13 mouse cellular contexts compared by ENCODE assay signal in the genomic region with DNA sequence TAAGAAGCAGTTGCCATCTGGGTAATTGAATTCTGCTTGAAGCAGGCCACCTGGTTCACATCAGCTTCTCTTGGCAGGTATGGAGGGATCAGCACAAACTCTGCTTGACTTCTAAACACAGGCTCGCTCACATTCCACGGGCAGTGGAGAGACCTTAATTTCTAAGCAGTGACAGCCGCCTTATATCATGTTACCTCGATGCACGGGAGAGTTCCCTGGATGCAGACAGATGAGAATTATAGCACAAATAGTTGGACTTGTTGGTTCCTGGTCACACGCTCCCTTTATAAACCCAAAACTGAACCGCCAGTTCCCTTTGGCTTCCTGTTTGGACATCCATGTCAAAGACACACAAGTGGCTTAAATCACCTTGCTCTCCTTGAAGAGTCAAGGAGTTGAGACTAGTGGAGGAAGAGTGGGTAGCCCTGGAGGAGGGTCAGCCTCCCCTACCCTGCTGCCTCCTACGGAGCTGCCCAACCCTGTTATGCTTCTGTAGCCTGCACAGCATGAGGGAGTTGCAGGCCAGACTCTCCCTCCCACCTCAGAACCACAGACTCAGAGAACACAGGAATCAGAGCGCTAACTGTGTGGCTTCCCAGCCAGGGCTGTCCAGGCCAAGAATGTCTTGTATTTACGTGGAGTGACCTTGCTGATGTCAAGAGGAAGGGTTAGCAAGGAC. TPM values are rescaled to one million over a fixed set of nuclear protein-coding genes. Genes with fewer than 3 reads are reported as not detected.
DNase-seq lines count a peak whose midpoint lies in the region; ATAC-seq lines count a peak whose summit lies in the region.
"Had no signal": no experiment of that assay in that cellular context is flagged by ENCODE, and none has a peak within 500 bp of the region (broad histone marks: within the 10 kb centered on the region; RNA-seq: fewer than 3 reads in every experiment).

No protein-coding gene starts in this region.

- H3K27ac ChIP-seq in forebrain, embryonic 16.5 days (ENCODE audit: low read length): no peak overlapping the region
- no peak overlapping the region for H3K27ac ChIP-seq in forebrain, embryonic 14.5 days (ENCODE audit: low read depth, low read length)
- H3K27ac ChIP-seq in midbrain, embryonic 10.5 days (replicated peaks): 0 out of 2 replicates have a peak overlapping the region, but pooled peaks have one; percentile 13
- no peak overlapping the region for H3K27ac ChIP-seq in midbrain, embryonic 11.5 days (ENCODE audit: low read depth, low read length)
- H3K27ac ChIP-seq in neural tube, embryonic 14.5 days (ENCODE audit: low read depth, low read length): 0 out of 2 replicates have a peak overlapping the region, but pooled peaks have one; percentile 28

- no peaks in the 10 kb centered on the region for H3K9me3 ChIP-seq in forebrain, embryonic 16.5 days (ENCODE audit: control insufficient read depth, low read length)
- H3K9me3 ChIP-seq in forebrain, embryonic 14.5 days (replicated peaks; ENCODE audit: control insufficient read depth, low read length): no peaks in the 10 kb centered on the region
- H3K9me3 ChIP-seq in midbrain, embryonic 10.5 days (replicated peaks): no peaks in the 10 kb centered on the region
- no peaks in the 10 kb centered on the region for H3K9me3 ChIP-seq in midbrain, embryonic 11.5 days (ENCODE audit: control insufficient read depth, low read length)
- H3K9me3 ChIP-seq in neural tube, embryonic 14.5 days (ENCODE audit: control insufficient read depth, low read length): no peaks in the 10 kb centered on the region

- peak; percentile 30; the same call in 1 of the 2 replicates for ATAC-seq in forebrain, embryonic 16.5 days
- no peak for ATAC-seq in forebrain, embryonic 14.5 days
- no peak for ATAC-seq in midbrain, embryonic 11.5 days (ENCODE audit: low FRiP score)
- peak; percentile 66; the same call in 1 of the 2 replicates for ATAC-seq in neural tube, embryonic 14.5 days (ENCODE audit: low read depth)
- no peak for ATAC-seq in granulocyte monocyte progenitor cell, adult 5-6 weeks (replicated peaks; ENCODE audit: poor library complexity, severe bottlenecking)

- no peak overlapping the region for H3K4me2 ChIP-seq in forebrain, embryonic 16.5 days (ENCODE audit: low read length)
- H3K4me2 ChIP-seq in forebrain, embryonic 14.5 days (ENCODE audit: low read length): no peak overlapping the region
- H3K4me2 ChIP-seq in midbrain, embryonic 11.5 days: no peak overlapping the region
- no peak overlapping the region for H3K4me2 ChIP-seq in neural tube, embryonic 14.5 days (ENCODE audit: low read depth, low read length)

- peaks cover 11% of the 10 kb centered on the region for H3K4me1 ChIP-seq in forebrain, embryonic 16.5 days (replicated peaks; ENCODE audit: control insufficient read depth, insufficient read depth, low read length)
- peaks cover 8% of the 10 kb centered on the region; the same call in 1 of the 2 replicates for H3K4me1 ChIP-seq in forebrain, embryonic 14.5 days (ENCODE audit: control insufficient read depth, insufficient read depth, low read length)
- peaks cover 7% of the 10 kb centered on the region; the same call in 1 of the 2 replicates for H3K4me1 ChIP-seq in midbrain, embryonic 10.5 days
- H3K4me1 ChIP-seq in midbrain, embryonic 11.5 days (ENCODE audit: control insufficient read depth, insufficient read depth, low read length): no peaks in the 10 kb centered on the region
- peaks cover 11% of the 10 kb centered on the region for H3K4me1 ChIP-seq in neural tube, embryonic 14.5 days (ENCODE audit: control insufficient read depth, insufficient read depth, low read length)

- no peaks in the 10 kb centered on the region for H3K36me3 ChIP-seq in forebrain, embryonic 16.5 days (ENCODE audit: control insufficient read depth, insufficient read depth)
- H3K36me3 ChIP-seq in forebrain, embryonic 14.5 days (ENCODE audit: control insufficient read depth, insufficient read depth, low read length): no peaks in the 10 kb centered on the region
- no peaks in the 10 kb centered on the region for H3K36me3 ChIP-seq in midbrain, embryonic 10.5 days
- H3K36me3 ChIP-seq in midbrain, embryonic 11.5 days (ENCODE audit: control insufficient read depth, insufficient read depth, low read length): no peaks in the 10 kb centered on the region
- no peaks in the 10 kb centered on the region for H3K36me3 ChIP-seq in neural tube, embryonic 14.5 days (ENCODE audit: control insufficient read depth, insufficient read depth, low read length)

- no peak for DNase-seq in forebrain, embryonic 14.5 days (ENCODE audit: low spot score)
- DNase-seq in midbrain, embryonic 10.5 days (ENCODE audit: low spot score): no peak
- no peak for DNase-seq in midbrain, embryonic 11.5 days (ENCODE audit: low spot score, missing footprints)
- DNase-seq in hindlimb bud, embryonic 11.5 days (ENCODE audit: extremely low spot score, low read depth, low spot score): peak; percentile 79
- no peak for DNase-seq in layer of hippocampus, postnatal 25 days (ENCODE audit: extremely low spot score in 1 of 2, low spot score in 1 of 2)
- DNase-seq: adrenal gland, postnatal 25 days; cerebellum, adult 11-12 months; gastrocnemius, postnatal 14 days; liver; right cerebral cortex, adult 18-20 months had no signal

- WGBS in forebrain, embryonic 16.5 days: 64% methylated on average over 10 of the region's 10 CpGs
- 74% methylated on average over 10 of the region's 10 CpGs for WGBS in forebrain, embryonic 14.5 days
- WGBS in midbrain, embryonic 10.5 days: 67% methylated on average over 10 of the region's 10 CpGs
- 77% methylated on average over 10 of the region's 10 CpGs for WGBS in midbrain, embryonic 11.5 days
- 49% methylated on average over 10 of the region's 10 CpGs for WGBS in neural tube, embryonic 14.5 days

- H3K4me3 ChIP-seq in forebrain, embryonic 16.5 days (replicated peaks; ENCODE audit: low read length): no peak overlapping the region
- no peak overlapping the region for H3K4me3 ChIP-seq in forebrain, embryonic 14.5 days (ENCODE audit: low read depth, low read length)
- H3K4me3 ChIP-seq in midbrain, embryonic 10.5 days: no peak overlapping the region
- no peak overlapping the region for H3K4me3 ChIP-seq in midbrain, embryonic 11.5 days (ENCODE audit: low read depth, low read length)
- H3K4me3 ChIP-seq in neural tube, embryonic 14.5 days (ENCODE audit: low read depth, low read length): no peak overlapping the region

- 0 out of 2 replicates have a peak, but pooled peaks cover 2% of the 10 kb centered on the region for H3K27me3 ChIP-seq in forebrain, embryonic 16.5 days (replicated peaks; ENCODE audit: control insufficient read depth, insufficient read depth, low read length)
- no peaks in the 10 kb centered on the region for H3K27me3 ChIP-seq in forebrain, embryonic 14.5 days (replicated peaks; ENCODE audit: control insufficient read depth, insufficient read depth, low read length)
- H3K27me3 ChIP-seq in midbrain, embryonic 10.5 days (ENCODE audit: low read depth, poor library complexity, severe bottlenecking): peaks cover 5% of the 10 kb centered on the region; the same call in 1 of the 2 replicates
- no peaks in the 10 kb centered on the region for H3K27me3 ChIP-seq in midbrain, embryonic 11.5 days (ENCODE audit: control insufficient read depth, insufficient read depth, low read length)
- H3K27me3 ChIP-seq in neural tube, embryonic 14.5 days (ENCODE audit: control insufficient read depth, insufficient read depth, low read length): no peaks in the 10 kb centered on the region

- no peak overlapping the region for H3K9ac ChIP-seq in forebrain, embryonic 16.5 days (replicated peaks; ENCODE audit: low read depth, low read length)
- H3K9ac ChIP-seq in forebrain, embryonic 14.5 days (ENCODE audit: low read length): no peak overlapping the region
- no peak overlapping the region for H3K9ac ChIP-seq in midbrain, embryonic 11.5 days (ENCODE audit: low read length)
- no peak overlapping the region for H3K9ac ChIP-seq in neural tube, embryonic 14.5 days (replicated peaks; ENCODE audit: low read depth, low read length)

RNA-seq across cellular contexts. Expression of a gene that starts 7.5 kb away (rescaled TPM):
- 42.7 and 49.2 TPM in 2 replicates for polyA plus RNA-seq in forebrain, embryonic 16.5 days (2015; fragmentation: Nextera tagmentation; extraction: Ambion mirVana)
- polyA plus RNA-seq in forebrain, embryonic 14.5 days (2014; fragmentation: Nextera tagmentation; extraction: Ambion mirVana): 50.8 and 64.9 TPM in 2 replicates
- polyA plus RNA-seq in midbrain, embryonic 10.5 days (2016; fragmentation: Nextera tagmentation; extraction: Ambion mirVana): 39.6 and 43.5 TPM in 2 replicates
- 81.3 and 87.0 TPM in 2 replicates for polyA plus RNA-seq in midbrain, embryonic 11.5 days (2014; fragmentation: Nextera tagmentation; extraction: Ambion mirVana)
- polyA plus RNA-seq in neural tube, embryonic 14.5 days (2014; fragmentation: Nextera tagmentation; extraction: Ambion mirVana): 105 and 115 TPM in 2 replicates
- total RNA-seq in layer of hippocampus, postnatal 25 days (2021): 100 to 1,000 TPM; 496 to 507 TPM
- total RNA-seq in granulocyte monocyte progenitor cell, adult 5-6 weeks (2014; fragmentation: Nextera tagmentation): 82.1 and 82.6 TPM in 2 replicates
- 118 and 122 TPM in 2 replicates for total RNA-seq in granulocyte monocyte progenitor cell, adult 5-6 weeks (2017)

Comparison
In these comparisons a context has a peak if more than half of its experiments do, and no peak if none do; other contexts are left out.
1. ATAC-seq: peak in forebrain, embryonic 16.5 days (single experiment) and neural tube, embryonic 14.5 days (single experiment); none in forebrain, embryonic 14.5 days (single experiment), midbrain, embryonic 11.5 days (single experiment) and granulocyte monocyte progenitor cell, adult 5-6 weeks (single experiment).
2. H3K27ac ChIP-seq: peak in midbrain, embryonic 10.5 days (single experiment) and neural tube, embryonic 14.5 days (single experiment); none in forebrain, embryonic 16.5 days (single experiment), forebrain, embryonic 14.5 days (single experiment) and midbrain, embryonic 11.5 days (single experiment).